Mouse (Mus musculus): ENCODE measurements at regions not wholly inside any gene's neighbourhood (a gene's known extent, or its start where the extent isn't known, plus 50 kb on each side); places are given as distances from the start of the nearest gene placed in this dataset. TPM values are rescaled to one million over a fixed set of nuclear protein-coding genes. Genes with fewer than 3 reads are reported as not detected.
A peak's percentile ranks its signal among the peaks of the same experiment; 100 is the strongest.

DNA sequence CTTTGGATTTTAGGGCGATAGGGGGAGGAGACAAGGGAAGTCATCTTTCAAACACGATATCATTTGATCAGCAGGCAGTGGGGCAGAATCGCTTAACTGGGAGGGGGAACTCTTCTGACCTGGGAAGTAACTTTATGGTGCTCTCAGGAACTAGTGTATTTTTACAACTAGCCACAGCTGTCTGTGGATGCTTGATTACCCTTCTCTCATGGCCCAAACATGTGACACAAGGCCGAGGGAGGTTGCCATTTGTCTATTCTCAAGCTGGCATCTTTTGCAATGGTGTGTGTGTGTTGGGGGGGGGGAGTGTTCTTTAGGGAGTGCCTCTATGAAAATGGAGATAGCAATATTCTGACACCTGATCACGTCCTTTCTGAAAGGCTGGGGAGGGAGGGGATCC lies 246.1 kb downstream of the Atp6ap1l start:
- Histone ChIP-seq H3K4me1 (ENCODE audit: insufficient read depth) (no peaks in the 10 kb centered on the region), H3K4me2 (ENCODE audit: low read depth, low read length) (no peak overlapping the region), H3K36me3 (replicated peaks; ENCODE audit: insufficient read depth, low read length) (no peaks in the 10 kb centered on the region), H3K9me3 (ENCODE audit: low read length) (no peaks in the 10 kb centered on the region), H3K27me3 (ENCODE audit: insufficient read depth, low read length) (no peaks in the 10 kb centered on the region), H3K9ac (replicated peaks) (no peak overlapping the region), H3K27ac (ENCODE audit: low read depth) (no peak overlapping the region), H3K4me3 (ENCODE audit: low read depth, low read length) (no peak overlapping the region)
- 64% methylated on average over 5 of the region's 5 CpGs for whole genome bisulfite sequencing (ENCODE audit: insufficient replicate concordance)
- DNase-seq (no peak), ATAC-seq (no peak)
- TF ChIP-seq EP300 (IDR thresholded peaks at IDR 0.05; ENCODE audit: low read depth) (no peak), CTCF (IDR thresholded peaks at IDR 0.05; ENCODE audit: low read depth) (no peak)

DNA sequence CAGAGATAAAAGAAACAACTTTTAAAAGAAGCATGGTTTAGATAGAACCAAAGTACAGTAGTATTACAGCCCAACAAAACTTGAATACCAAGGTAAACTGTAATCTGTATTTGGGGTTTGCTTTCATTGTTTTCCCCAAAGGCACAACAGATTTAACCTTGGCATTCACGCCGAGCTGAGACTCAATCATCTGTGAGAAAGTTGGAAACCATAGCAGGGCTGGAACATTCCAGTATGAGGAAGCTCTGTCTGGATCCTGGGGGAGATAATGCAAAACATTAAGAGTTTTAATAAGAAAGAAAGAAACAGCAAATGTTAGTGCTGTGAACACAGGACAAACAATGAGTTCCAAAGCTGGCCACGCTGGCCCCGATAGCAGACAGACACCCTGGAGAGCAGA lies 258.8 kb downstream of the Atp6ap1l start:
- Histone ChIP-seq H3K9ac (replicated peaks) (no peak overlapping the region), H3K4me3 (ENCODE audit: low read depth, low read length) (no peak overlapping the region), H3K36me3 (replicated peaks; ENCODE audit: insufficient read depth, low read length) (no peaks in the 10 kb centered on the region), H3K27ac (ENCODE audit: low read depth) (no peak overlapping the region), H3K4me2 (ENCODE audit: low read depth, low read length) (no peak overlapping the region), H3K27me3 (ENCODE audit: insufficient read depth, low read length) (no peaks in the 10 kb centered on the region), H3K4me1 (ENCODE audit: insufficient read depth) (no peaks in the 10 kb centered on the region), H3K9me3 (ENCODE audit: low read length) (no peaks in the 10 kb centered on the region)
- WGBS (ENCODE audit: insufficient replicate concordance), result 69% methylated on average over 4 of the region's 4 CpGs
- TF ChIP-seq CTCF (IDR thresholded peaks at IDR 0.05; ENCODE audit: low read depth) (no peak), EP300 (IDR thresholded peaks at IDR 0.05; ENCODE audit: low read depth) (no peak)
- ATAC-seq (no peak), DNase-seq (no peak)

DNA sequence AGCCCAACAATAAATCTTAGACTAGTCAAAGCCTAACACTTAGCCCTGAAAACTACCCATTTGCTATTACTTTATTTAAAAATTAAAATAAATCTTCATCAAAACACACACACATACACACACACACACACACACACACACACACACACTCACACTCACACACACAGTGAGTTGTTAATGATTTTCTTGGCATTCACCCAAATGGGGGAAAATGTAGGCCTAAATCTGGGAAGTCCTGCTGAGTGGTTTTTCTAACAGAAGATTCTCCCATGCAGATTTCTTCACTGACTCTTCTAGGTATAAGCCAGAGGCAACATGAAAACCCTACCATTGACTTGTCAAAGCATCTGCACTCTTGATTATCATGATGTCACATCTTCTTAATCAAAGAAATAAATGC lies 260.9 kb downstream of the Atp6ap1l start:
- H3K9me3 ChIP-seq (ENCODE audit: low read length), result no peaks in the 10 kb centered on the region
- no peak for DNase-seq
- ATAC-seq, result no peak
- H3K4me3 ChIP-seq (ENCODE audit: low read depth, low read length), result no peak overlapping the region
- no peak overlapping the region for H3K27ac ChIP-seq (ENCODE audit: low read depth)
- TF ChIP-seq CTCF (IDR thresholded peaks at IDR 0.05; ENCODE audit: low read depth), result no peak
- no peak for TF ChIP-seq EP300 (IDR thresholded peaks at IDR 0.05; ENCODE audit: low read depth)
- H3K9ac ChIP-seq (replicated peaks), result no peak overlapping the region
- no peak overlapping the region for H3K4me2 ChIP-seq (ENCODE audit: low read depth, low read length)
- H3K36me3 ChIP-seq (replicated peaks; ENCODE audit: insufficient read depth, low read length), result no peaks in the 10 kb centered on the region
- no peaks in the 10 kb centered on the region for H3K4me1 ChIP-seq (ENCODE audit: insufficient read depth)
- no peaks in the 10 kb centered on the region for H3K27me3 ChIP-seq (ENCODE audit: insufficient read depth, low read length)

DNA sequence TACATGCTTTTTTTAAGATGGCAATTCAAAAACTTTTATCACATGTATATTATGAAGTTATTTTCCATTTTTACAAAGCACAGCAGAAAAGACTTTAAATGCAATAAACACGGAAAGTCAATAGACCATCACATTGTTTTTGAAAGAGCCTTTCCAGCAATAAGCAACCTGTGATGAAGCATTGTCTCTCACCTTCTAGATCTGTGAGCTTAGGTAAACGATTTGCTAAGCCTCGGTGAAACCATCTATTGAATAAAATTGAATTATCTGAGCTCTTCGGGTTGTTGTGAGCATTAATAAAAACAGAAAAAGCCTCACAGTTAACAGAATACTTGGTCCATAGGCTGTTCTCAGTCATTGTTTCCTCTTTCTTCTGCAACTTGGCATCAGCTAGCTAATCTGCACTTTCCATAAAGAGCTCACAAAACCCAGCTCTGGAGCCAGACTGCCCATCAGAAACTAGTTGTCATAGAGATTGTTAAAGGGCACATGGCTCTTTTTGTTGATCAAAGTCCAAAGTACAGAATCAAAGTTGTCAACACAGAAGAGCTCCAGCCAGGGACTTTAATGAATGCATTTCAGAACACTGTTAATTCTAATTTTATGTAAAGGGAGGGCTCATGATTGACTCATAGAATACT lies 261.5 kb downstream of the Atp6ap1l start:
- Histone ChIP-seq H3K4me3 (ENCODE audit: low read depth, low read length) (no peak overlapping the region), H3K4me1 (ENCODE audit: insufficient read depth) (no peaks in the 10 kb centered on the region), H3K36me3 (replicated peaks; ENCODE audit: insufficient read depth, low read length) (no peaks in the 10 kb centered on the region), H3K27ac (ENCODE audit: low read depth) (no peak overlapping the region), H3K9me3 (ENCODE audit: low read length) (no peaks in the 10 kb centered on the region), H3K27me3 (ENCODE audit: insufficient read depth, low read length) (no peaks in the 10 kb centered on the region), H3K4me2 (ENCODE audit: low read depth, low read length) (no peak overlapping the region), H3K9ac (replicated peaks) (no peak overlapping the region)
- ATAC-seq (peak; percentile 48; the same call in 1 of the 2 replicates), DNase-seq (no peak)
- WGBS (ENCODE audit: insufficient replicate concordance), result 78% methylated on average over 4 of the region's 4 CpGs
- TF ChIP-seq EP300 (IDR thresholded peaks at IDR 0.05; ENCODE audit: low read depth) (no peak), CTCF (IDR thresholded peaks at IDR 0.05; ENCODE audit: low read depth) (no peak)

DNA sequence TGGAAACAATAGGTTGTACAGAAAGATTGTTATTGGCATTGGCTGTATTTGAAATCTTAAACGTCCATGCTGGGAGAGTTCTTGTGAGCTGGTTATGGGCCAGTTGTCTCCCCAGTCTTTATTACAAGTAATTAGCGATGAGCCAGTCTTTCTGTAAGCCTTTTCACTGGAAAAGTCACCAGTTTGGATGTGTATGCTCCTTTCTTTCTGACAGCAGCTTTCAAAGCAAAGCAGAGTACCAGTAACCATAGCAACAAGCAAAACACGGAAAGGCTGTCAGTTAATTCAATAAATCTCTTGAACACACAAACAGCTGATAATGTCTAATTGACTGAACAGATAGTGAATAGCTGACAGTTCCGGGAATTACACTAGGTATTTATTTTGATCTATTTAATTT lies 262.0 kb downstream of the Atp6ap1l start:
- Histone ChIP-seq H3K27ac (ENCODE audit: low read depth) (no peak overlapping the region), H3K9me3 (ENCODE audit: low read length) (no peaks in the 10 kb centered on the region), H3K9ac (replicated peaks) (no peak overlapping the region), H3K4me2 (ENCODE audit: low read depth, low read length) (no peak overlapping the region), H3K36me3 (replicated peaks; ENCODE audit: insufficient read depth, low read length) (no peaks in the 10 kb centered on the region), H3K27me3 (ENCODE audit: insufficient read depth, low read length) (no peaks in the 10 kb centered on the region), H3K4me3 (ENCODE audit: low read depth, low read length) (no peak overlapping the region), H3K4me1 (ENCODE audit: insufficient read depth) (no peaks in the 10 kb centered on the region)
- ATAC-seq (no peak), DNase-seq (no peak)
- 55% methylated on average over 4 of the region's 4 CpGs for WGBS (ENCODE audit: insufficient replicate concordance)
- TF ChIP-seq EP300 (IDR thresholded peaks at IDR 0.05; ENCODE audit: low read depth) (no peak), CTCF (IDR thresholded peaks at IDR 0.05; ENCODE audit: low read depth) (no peak)

DNA sequence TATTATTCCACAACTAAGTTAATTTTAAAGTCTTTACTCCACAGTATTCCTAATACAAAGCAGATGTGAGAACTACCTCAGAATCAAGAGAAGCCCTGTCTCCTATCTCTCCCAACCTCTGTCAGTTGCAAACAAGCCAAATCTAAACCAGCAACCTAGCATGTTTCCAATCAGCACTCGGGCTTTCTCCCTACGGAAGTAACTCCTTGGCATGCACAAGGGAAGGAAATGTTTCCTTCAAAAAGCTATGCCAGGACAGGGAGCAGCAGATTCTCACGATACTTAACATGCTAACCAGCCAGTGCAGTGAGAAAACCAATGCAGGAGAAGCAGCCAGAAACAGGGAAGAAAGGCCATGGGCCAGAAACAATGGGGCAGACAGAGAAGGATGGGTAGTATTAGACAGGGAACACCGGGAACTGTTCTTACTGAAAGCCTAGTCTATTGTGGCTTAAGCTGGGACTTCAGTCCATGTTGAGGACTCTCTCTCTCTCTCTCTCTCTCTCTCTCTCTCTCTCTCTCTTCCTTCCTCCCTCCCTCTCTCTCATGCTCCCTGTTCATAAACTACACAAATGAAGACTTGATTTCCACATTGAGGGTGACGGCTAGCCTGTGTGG lies 262.8 kb downstream of the Atp6ap1l start:
- Histone ChIP-seq H3K9me3 (ENCODE audit: low read length) (no peaks in the 10 kb centered on the region), H3K27me3 (ENCODE audit: insufficient read depth, low read length) (no peaks in the 10 kb centered on the region), H3K4me3 (ENCODE audit: low read depth, low read length) (no peak overlapping the region), H3K27ac (ENCODE audit: low read depth) (no peak overlapping the region), H3K9ac (replicated peaks) (no peak overlapping the region), H3K36me3 (replicated peaks; ENCODE audit: insufficient read depth, low read length) (no peaks in the 10 kb centered on the region), H3K4me2 (ENCODE audit: low read depth, low read length) (no peak overlapping the region), H3K4me1 (ENCODE audit: insufficient read depth) (no peaks in the 10 kb centered on the region)
- DNase-seq (no peak), ATAC-seq (no peak)
- no peak for TF ChIP-seq CTCF (IDR thresholded peaks at IDR 0.05; ENCODE audit: low read depth)
- TF ChIP-seq EP300 (IDR thresholded peaks at IDR 0.05; ENCODE audit: low read depth), result no peak
- WGBS (ENCODE audit: insufficient replicate concordance), result 68% methylated on average over 5 of the region's 5 CpGs

Small RNA genes lying in the stretch of these regions (microRNA-seq; reads per million reads assigned to microRNA genes)
- gene Gm44338, result not detected

Data from liver, postnatal 0 days (tissue).